Mouse (Mus musculus) right cerebral cortex, postnatal 25 days (tissue): ENCODE measurements around the gene Hdac4.

Source experiments
- DNase-seq: peaks from one replicate; pipeline ENCODE4 v3.0.0; 2022

The Hdac4 gene

GRCm38 (mm10) chr1:92015938-92016672 is 179.4 kb downstream of the Hdac4 start:
- no peak for DNase-seq

GRCm38 (mm10) chr1:92015252-92015651 is 180.2 kb downstream of the Hdac4 start:
- no peak for DNase-seq

- DNase-seq: no peak
These were observed 181.0 kb downstream of the Hdac4 start for GRCm38 (mm10) chr1:92014496-92014895.

GRCm38 (mm10) chr1:92006666-92007065 is 188.8 kb downstream of the Hdac4 start:
- no peak for DNase-seq

GRCm38 (mm10) chr1:92005617-92005940 is 189.9 kb downstream of the Hdac4 start:
- DNase-seq: no peak

GRCm38 (mm10) chr1:92004906-92005616 is 190.4 kb downstream of the Hdac4 start:
- DNase-seq: no peak

GRCm38 (mm10) chr1:92004122-92004521 is 191.4 kb downstream of the Hdac4 start:
- no peak for DNase-seq

GRCm38 (mm10) chr1:92000226-92000625 is 195.3 kb downstream of the Hdac4 start:
- no peak for DNase-seq

GRCm38 (mm10) chr1:91993658-91994165 is 201.8 kb downstream of the Hdac4 start:
- DNase-seq: no peak

- no peak for DNase-seq
These were observed 202.8 kb downstream of the Hdac4 start for GRCm38 (mm10) chr1:91992652-91993051.

- DNase-seq: no peak
These were observed 203.9 kb downstream of the Hdac4 start for GRCm38 (mm10) chr1:91991597-91991996.

- no peak for DNase-seq
These were observed 204.6 kb downstream of the Hdac4 start for GRCm38 (mm10) chr1:91990852-91991251.

- DNase-seq: no peak
These were observed 206.6 kb downstream of the Hdac4 start for GRCm38 (mm10) chr1:91988866-91989265.

- DNase-seq: peak; percentile 31
These were observed 208.1 kb downstream of the Hdac4 start for GRCm38 (mm10) chr1:91987431-91987830.

GRCm38 (mm10) chr1:91985783-91986182 is 209.7 kb downstream of the Hdac4 start:
- no peak for DNase-seq

GRCm38 (mm10) chr1:91984507-91984906 is 211.0 kb downstream of the Hdac4 start:
- DNase-seq: no peak

- DNase-seq: peak; percentile 25
These were observed 214.1 kb downstream of the Hdac4 start for GRCm38 (mm10) chr1:91981381-91981780.

GRCm38 (mm10) chr1:91978443-91978842 is 217.1 kb downstream of the Hdac4 start:
- no peak for DNase-seq

GRCm38 (mm10) chr1:91968710-91969379 is 226.7 kb downstream of the Hdac4 start:
- DNase-seq: peak; percentile 48

GRCm38 (mm10) chr1:91967041-91967440 is 228.5 kb downstream of the Hdac4 start:
- no peak for DNase-seq

GRCm38 (mm10) chr1:91964486-91965335 is 230.8 kb downstream of the Hdac4 start:
- no peak for DNase-seq

GRCm38 (mm10) chr1:91962256-91962655 is 233.2 kb downstream of the Hdac4 start:
- no peak for DNase-seq

- DNase-seq: no peak
These were observed 234.3 kb downstream of the Hdac4 start for GRCm38 (mm10) chr1:91961231-91961630.
